9 mouse cellular contexts compared by ENCODE assay signal in genomic region chr6:65380918-65381772, GRCm38 (mm10). TPM values are rescaled to one million over a fixed set of nuclear protein-coding genes. Genes with fewer than 3 reads are reported as not detected.
DNase-seq lines count a peak whose midpoint lies in the region; ATAC-seq and TF ChIP-seq lines count a peak whose summit lies in the region.
"Had no signal": no experiment of that assay in that cellular context is flagged by ENCODE, and none has a peak within 500 bp of the region (broad histone marks: within the 10 kb centered on the region; RNA-seq: fewer than 3 reads in every experiment).

Gene C130060K24Rik, plus strand, starts transcription at chr6:65381105.

- intact Hi-C loops in gastrocnemius, postnatal 14 days (cut with DNase I; ENCODE audit: low total_unique reads) = no loop called here

- peak within 1 kb of the TSS; percentile 43 for H3K4me3 ChIP-seq in kidney, embryonic 14.5 days (ENCODE audit: low read length)
- H3K4me3 ChIP-seq in kidney, adult 2 months (ENCODE audit: insufficient read depth, low read depth, low read length) = no peak within 1 kb of the TSS
- peak within 1 kb of the TSS; percentile 73 for H3K4me3 ChIP-seq in forebrain, embryonic 10.5 days
- peak within 1 kb of the TSS; percentile 58 for H3K4me3 ChIP-seq in limb, embryonic 12.5 days (replicated peaks)
- peak within 1 kb of the TSS; percentile 60 for H3K4me3 ChIP-seq in neural tube, embryonic 15.5 days (replicated peaks)

- DNase-seq in kidney, adult 2 months = no peak
- DNase-seq in ZHBTc4 (ENCODE audit: low read depth, low spot score) = peak; percentile 67
- peak; percentile 54 for DNase-seq in forebrain, embryonic 10.5 days (ENCODE audit: extremely low spot score, low spot score)
- no peak for DNase-seq in gastrocnemius, postnatal 14 days

- peak within 1 kb of the TSS; percentile 84 for H3K4me2 ChIP-seq in kidney, embryonic 14.5 days (replicated peaks; ENCODE audit: low read depth, low read length)
- peak within 1 kb of the TSS; percentile 96 for H3K4me2 ChIP-seq in limb, embryonic 12.5 days
- peak within 1 kb of the TSS; percentile 99 for H3K4me2 ChIP-seq in neural tube, embryonic 15.5 days

- H3K27ac ChIP-seq in kidney, embryonic 14.5 days (ENCODE audit: low read depth, low read length) = no peak within 1 kb of the TSS
- no peak within 1 kb of the TSS for H3K27ac ChIP-seq in kidney, adult 2 months (ENCODE audit: insufficient read depth, low read depth, low read length)
- peak within 1 kb of the TSS; percentile 88 for H3K27ac ChIP-seq in forebrain, embryonic 10.5 days
- H3K27ac ChIP-seq in limb, embryonic 12.5 days = no peak within 1 kb of the TSS
- H3K27ac ChIP-seq in neural tube, embryonic 15.5 days (replicated peaks) = no peak within 1 kb of the TSS
- H3K27ac ChIP-seq: macrophage had no signal

- H3K36me3 ChIP-seq in kidney, embryonic 14.5 days (ENCODE audit: control insufficient read depth, insufficient read depth, low read length) = no peaks in the 10 kb centered on the region
- no peaks in the 10 kb centered on the region for H3K36me3 ChIP-seq in kidney, adult 2 months (ENCODE audit: control insufficient read depth, insufficient read depth, low read length)
- 0 out of 2 replicates have a peak, but pooled peaks cover 6% of the 10 kb centered on the region for H3K36me3 ChIP-seq in forebrain, embryonic 10.5 days (replicated peaks)
- no peaks in the 10 kb centered on the region for H3K36me3 ChIP-seq in limb, embryonic 12.5 days
- H3K36me3 ChIP-seq in neural tube, embryonic 15.5 days = no peaks in the 10 kb centered on the region

- under 1% methylated on average over 63 of the region's 64 CpGs for WGBS in kidney, embryonic 14.5 days
- WGBS in kidney, adult 2 months = 2% methylated on average over 64 of the region's 64 CpGs
- under 1% methylated on average over 64 of the region's 64 CpGs for WGBS in forebrain, embryonic 10.5 days
- WGBS in limb, embryonic 12.5 days = under 1% methylated on average over 64 of the region's 64 CpGs
- under 1% methylated on average over 64 of the region's 64 CpGs for WGBS in neural tube, embryonic 15.5 days

- no peaks in the 10 kb centered on the region for H3K4me1 ChIP-seq in kidney, embryonic 14.5 days (ENCODE audit: control insufficient read depth, insufficient read depth, low read length)
- no peaks in the 10 kb centered on the region for H3K4me1 ChIP-seq in kidney, adult 2 months (ENCODE audit: control insufficient read depth, insufficient read depth, low read length)
- peaks cover 18% of the 10 kb centered on the region for H3K4me1 ChIP-seq in forebrain, embryonic 10.5 days
- 0 out of 2 replicates have a peak, but pooled peaks cover 4% of the 10 kb centered on the region for H3K4me1 ChIP-seq in limb, embryonic 12.5 days (replicated peaks)
- peaks cover 7% of the 10 kb centered on the region for H3K4me1 ChIP-seq in neural tube, embryonic 15.5 days

- no peak for TF ChIP-seq CTCF in kidney, adult 2 months (conservative IDR thresholded peaks at IDR 0.05; ENCODE audit: insufficient read depth, insufficient read length, low read depth, low read length)

- TF ChIP-seq POLR2A in kidney, adult 2 months (IDR thresholded peaks at IDR 0.05; ENCODE audit: low read depth, low read length) = no peak

- H3K9ac ChIP-seq in kidney, embryonic 14.5 days (ENCODE audit: low read depth, low read length) = peak within 1 kb of the TSS; percentile 35
- peak within 1 kb of the TSS; percentile 56 for H3K9ac ChIP-seq in limb, embryonic 12.5 days (replicated peaks)
- peak within 1 kb of the TSS; percentile 51 for H3K9ac ChIP-seq in neural tube, embryonic 15.5 days (replicated peaks)

- H3K27me3 ChIP-seq in kidney, embryonic 14.5 days (ENCODE audit: control insufficient read depth, insufficient read depth, low read length) = no peaks in the 10 kb centered on the region; the same call in none of the 2 replicates
- H3K27me3 ChIP-seq in kidney, adult 2 months (replicated peaks; ENCODE audit: control insufficient read depth, insufficient read depth, low read length) = no peaks in the 10 kb centered on the region
- H3K27me3 ChIP-seq in forebrain, embryonic 10.5 days (ENCODE audit: poor library complexity, severe bottlenecking) = peaks cover 43% of the 10 kb centered on the region
- H3K27me3 ChIP-seq in limb, embryonic 12.5 days = peaks cover 22% of the 10 kb centered on the region
- peaks cover 16% of the 10 kb centered on the region for H3K27me3 ChIP-seq in neural tube, embryonic 15.5 days (replicated peaks)

- no peaks in the 10 kb centered on the region for H3K9me3 ChIP-seq in kidney, embryonic 14.5 days (ENCODE audit: control insufficient read depth, low read length)
- no peaks in the 10 kb centered on the region for H3K9me3 ChIP-seq in forebrain, embryonic 10.5 days
- no peaks in the 10 kb centered on the region for H3K9me3 ChIP-seq in limb, embryonic 12.5 days
- H3K9me3 ChIP-seq in neural tube, embryonic 15.5 days (replicated peaks) = no peaks in the 10 kb centered on the region

- peak; percentile 92 for ATAC-seq in kidney, embryonic 14.5 days (ENCODE audit: low FRiP score, low TSS enrichment)
- ATAC-seq in limb, embryonic 12.5 days (ENCODE audit: insufficient number of reproducible peaks, insufficient read depth, low FRiP score, low TSS enrichment, low read depth) = peak; percentile 68
- ATAC-seq in neural tube, embryonic 15.5 days (ENCODE audit: low FRiP score) = peak; percentile 91
- ATAC-seq in inflammation-experienced regulatory T-cells, adult 6 months = no peak

RNA-seq across cellular contexts. Expression of gene C130060K24Rik, which starts in this region (rescaled TPM):
- 0.60 and 0.66 TPM in 2 replicates for polyA plus RNA-seq in kidney, embryonic 14.5 days (2014; fragmentation: Nextera tagmentation; extraction: Ambion mirVana)
- not detected in 2 replicates for polyA plus RNA-seq in kidney, adult 2 months (2012; rRNA removed)
- polyA plus RNA-seq in forebrain, embryonic 10.5 days (2016; fragmentation: Nextera tagmentation; extraction: Ambion mirVana) = 5.2 and 9.6 TPM in 2 replicates
- polyA plus RNA-seq in limb, embryonic 12.5 days (2016; fragmentation: Nextera tagmentation; extraction: Ambion mirVana) = 0.06 TPM in 2 replicates
- polyA plus RNA-seq in neural tube, embryonic 15.5 days (2015; fragmentation: Nextera tagmentation; extraction: Ambion mirVana) = 0.63 and 1.4 TPM in 2 replicates
- not detected for total RNA-seq in gastrocnemius, postnatal 14 days (2021)
- not detected for polyA plus RNA-seq in inflammation-experienced regulatory T-cells, adult 6 months (2017; shearing (Covaris generic))
- polyA plus RNA-seq: macrophage had no signal

Comparison
In these comparisons a context has a peak if more than half of its experiments do, and no peak if none do; other contexts are left out.
1. Peak in ATAC-seq, H3K4me3 ChIP-seq, H3K9ac ChIP-seq and H3K4me2 ChIP-seq in kidney, embryonic 14.5 days; RNA of the gene not detected or under 1 TPM.
2. Peak in ATAC-seq, H3K4me3 ChIP-seq, H3K9ac ChIP-seq and H3K4me2 ChIP-seq in limb, embryonic 12.5 days; RNA of the gene not detected or under 1 TPM.
3. DNase-seq: peak in ZHBTc4 (single experiment) and forebrain, embryonic 10.5 days (single experiment); none in kidney, adult 2 months (single experiment) and gastrocnemius, postnatal 14 days (single experiment).
4. Peak in every context shown above with its lines, with median percentiles within 50 percentile points of each other: H3K4me2 ChIP-seq and H3K9ac ChIP-seq.